Mouse (Mus musculus): Measurements from ENCODE around the gene Sh3bp4. TPM values are rescaled to one million over a fixed set of nuclear protein-coding genes. Genes with fewer than 3 reads are reported as not detected.

The Sh3bp4 gene
- polyA plus RNA-seq, 1 experiment from 2014 or later, result 23.8 TPM

DNA sequence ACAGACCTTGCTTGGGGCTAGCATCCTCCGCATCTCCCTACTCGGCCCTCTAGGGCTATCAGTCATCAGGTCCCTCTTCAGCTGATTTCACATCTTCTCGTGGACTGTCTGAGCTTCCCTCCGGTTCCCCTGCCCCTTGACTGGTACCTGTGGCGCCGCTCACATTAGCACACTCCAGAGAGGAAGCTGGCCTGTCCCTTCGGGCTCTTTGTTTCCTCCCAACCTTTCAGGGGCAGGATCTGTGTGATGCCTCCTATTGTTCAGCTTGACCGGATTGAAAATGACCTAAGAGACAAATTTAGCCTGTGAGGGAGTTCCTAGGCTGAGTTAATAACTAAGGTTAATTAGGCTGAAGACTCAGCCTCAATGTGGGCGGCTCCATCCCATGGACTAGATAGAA is 69.9 kb downstream of the Sh3bp4 start:
- H3K36me3 ChIP-seq, result peaks cover 74% of the 10 kb centered on the region
- H3K4me3 ChIP-seq, result no peak overlapping the region
- no peak overlapping the region for H3K27ac ChIP-seq (replicated peaks)
- H3K9me3 ChIP-seq (replicated peaks), result no peaks in the 10 kb centered on the region; the same call in 1 of the 2 replicates
- H3K4me1 ChIP-seq, result no peaks in the 10 kb centered on the region
- no peaks in the 10 kb centered on the region for H3K27me3 ChIP-seq (ENCODE audit: low read depth, poor library complexity, severe bottlenecking)
- no peak for DNase-seq (ENCODE audit: low spot score)
- WGBS, result 89% methylated on average over 9 of the region's 9 CpGs

GRCm38 (mm10) chr1:89151071-89151470 is 80.9 kb downstream of the Sh3bp4 start:
- Histone ChIP-seq H3K36me3 (peaks cover 95% of the 10 kb centered on the region), H3K27me3 (ENCODE audit: low read depth, poor library complexity, severe bottlenecking) (no peaks in the 10 kb centered on the region), H3K9me3 (replicated peaks) (no peaks in the 10 kb centered on the region), H3K4me1 (peaks cover 5% of the 10 kb centered on the region), H3K27ac (replicated peaks) (no peak overlapping the region), H3K4me3 (no peak overlapping the region)
- WGBS, result 86% methylated on average over 7 of the region's 7 CpGs
- no peak for DNase-seq (ENCODE audit: low spot score)

GRCm38 (mm10) chr1:89152576-89152975 is 82.4 kb downstream of the Sh3bp4 start:
- no peak for DNase-seq (ENCODE audit: low spot score)
- 89% methylated on average over 7 of the region's 7 CpGs for WGBS
- Histone ChIP-seq H3K36me3 (peaks cover 93% of the 10 kb centered on the region), H3K27ac (replicated peaks) (no peak overlapping the region), H3K9me3 (replicated peaks) (no peaks in the 10 kb centered on the region), H3K27me3 (ENCODE audit: low read depth, poor library complexity, severe bottlenecking) (no peaks in the 10 kb centered on the region), H3K4me3 (no peak overlapping the region), H3K4me1 (peaks cover 5% of the 10 kb centered on the region)

- no peak for DNase-seq (ENCODE audit: low spot score)
- no peaks in the 10 kb centered on the region for H3K27me3 ChIP-seq (ENCODE audit: low read depth, poor library complexity, severe bottlenecking)
- no peak overlapping the region for H3K4me3 ChIP-seq
- no peaks in the 10 kb centered on the region for H3K9me3 ChIP-seq (replicated peaks)
- no peak overlapping the region for H3K27ac ChIP-seq (replicated peaks)
- H3K36me3 ChIP-seq, result peaks cover 92% of the 10 kb centered on the region
- 89% methylated on average over 6 of the region's 6 CpGs for WGBS
- peaks cover 5% of the 10 kb centered on the region for H3K4me1 ChIP-seq
Observed at GRCm38 (mm10) chr1:89153203-89153602, 83.0 kb downstream of the Sh3bp4 start.

- 90% methylated on average over 6 of the region's 6 CpGs for WGBS
- peaks cover 26% of the 10 kb centered on the region for H3K4me1 ChIP-seq
- no peak overlapping the region for H3K4me3 ChIP-seq
- no peaks in the 10 kb centered on the region for H3K36me3 ChIP-seq
- no peak overlapping the region for H3K27ac ChIP-seq (replicated peaks)
- no peaks in the 10 kb centered on the region for H3K27me3 ChIP-seq (ENCODE audit: low read depth, poor library complexity, severe bottlenecking)
- no peaks in the 10 kb centered on the region; the same call in 1 of the 2 replicates for H3K9me3 ChIP-seq (replicated peaks)
- DNase-seq (ENCODE audit: low spot score), result no peak
Observed at GRCm38 (mm10) chr1:89163483-89163882, 93.3 kb downstream of the Sh3bp4 start.

- H3K9me3 ChIP-seq (replicated peaks), result no peaks in the 10 kb centered on the region; the same call in 1 of the 2 replicates
- 91% methylated on average over 5 of the region's 5 CpGs for WGBS
- no peaks in the 10 kb centered on the region for H3K36me3 ChIP-seq
- no peaks in the 10 kb centered on the region for H3K27me3 ChIP-seq (ENCODE audit: low read depth, poor library complexity, severe bottlenecking)
- DNase-seq (ENCODE audit: low spot score), result no peak
- no peak overlapping the region for H3K27ac ChIP-seq (replicated peaks)
- peaks cover 26% of the 10 kb centered on the region for H3K4me1 ChIP-seq
- H3K4me3 ChIP-seq, result no peak overlapping the region
Observed at GRCm38 (mm10) chr1:89164281-89164680, 94.1 kb downstream of the Sh3bp4 start.

DNA sequence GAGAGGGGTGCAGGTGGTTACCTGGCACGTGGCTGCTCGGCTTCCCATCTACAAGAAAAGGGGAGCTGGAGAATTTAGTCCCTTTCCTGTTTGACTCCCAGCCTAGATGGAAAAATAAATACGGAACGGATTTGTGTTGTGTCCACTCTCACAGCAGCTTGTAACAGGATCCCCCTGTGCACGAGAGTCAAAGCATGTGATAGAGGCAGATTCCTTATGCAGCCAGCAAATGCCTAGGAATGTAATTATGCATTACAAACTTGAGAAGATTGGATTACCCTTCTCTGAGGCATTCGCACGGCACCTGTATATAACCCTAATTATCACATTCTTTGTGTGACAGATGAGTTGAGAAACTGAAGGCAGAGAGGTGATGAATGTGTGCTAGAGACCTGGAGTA is 94.5 kb downstream of the Sh3bp4 start:
- Histone ChIP-seq H3K27me3 (ENCODE audit: low read depth, poor library complexity, severe bottlenecking) (no peaks in the 10 kb centered on the region), H3K4me3 (no peak overlapping the region), H3K36me3 (no peaks in the 10 kb centered on the region), H3K4me1 (peaks cover 26% of the 10 kb centered on the region), H3K9me3 (replicated peaks) (no peaks in the 10 kb centered on the region; the same call in 1 of the 2 replicates), H3K27ac (replicated peaks) (no peak overlapping the region)
- 62% methylated on average over 7 of the region's 7 CpGs for WGBS
- no peak for DNase-seq (ENCODE audit: low spot score)

DNA sequence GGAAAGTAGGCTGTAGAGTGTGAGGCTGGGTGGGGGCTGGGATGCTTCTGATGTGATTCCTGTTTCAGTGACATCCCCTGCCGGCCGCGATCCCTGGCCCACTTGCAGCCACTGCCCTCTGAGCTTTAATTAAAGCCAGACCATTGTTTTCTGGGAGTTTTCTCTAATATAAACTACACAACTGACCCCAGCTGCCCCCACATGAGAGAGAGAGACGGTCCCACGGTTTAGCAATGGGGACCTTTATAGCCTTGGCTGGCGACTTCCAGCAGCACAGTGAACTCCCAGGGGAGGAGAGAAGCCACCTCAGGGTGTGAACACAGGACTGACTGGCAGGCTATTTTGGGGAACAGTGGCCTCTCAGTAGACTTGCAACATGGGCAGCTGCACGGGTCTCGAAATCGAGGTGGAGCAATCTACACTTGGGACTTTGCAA is 96.6 kb downstream of the Sh3bp4 start:
- Histone ChIP-seq H3K27me3 (ENCODE audit: low read depth, poor library complexity, severe bottlenecking) (no peaks in the 10 kb centered on the region), H3K4me1 (peaks cover 26% of the 10 kb centered on the region), H3K36me3 (no peaks in the 10 kb centered on the region), H3K4me3 (no peak overlapping the region), H3K9me3 (replicated peaks) (no peaks in the 10 kb centered on the region), H3K27ac (replicated peaks) (peak overlapping the region; percentile 15)
- WGBS, result 57% methylated on average over 9 of the region's 9 CpGs
- DNase-seq (ENCODE audit: low spot score), result peak; percentile 22

GRCm38 (mm10) chr1:89171275-89171767 is 101.1 kb downstream of the Sh3bp4 start:
- WGBS, result 89% methylated on average over 8 of the region's 8 CpGs
- H3K36me3 ChIP-seq, result no peaks in the 10 kb centered on the region
- H3K9me3 ChIP-seq (replicated peaks), result no peaks in the 10 kb centered on the region
- peaks cover 10% of the 10 kb centered on the region for H3K4me1 ChIP-seq
- no peaks in the 10 kb centered on the region for H3K27me3 ChIP-seq (ENCODE audit: low read depth, poor library complexity, severe bottlenecking)
- no peak overlapping the region for H3K27ac ChIP-seq (replicated peaks)
- no peak for DNase-seq (ENCODE audit: low spot score)
- no peak overlapping the region for H3K4me3 ChIP-seq

DNA sequence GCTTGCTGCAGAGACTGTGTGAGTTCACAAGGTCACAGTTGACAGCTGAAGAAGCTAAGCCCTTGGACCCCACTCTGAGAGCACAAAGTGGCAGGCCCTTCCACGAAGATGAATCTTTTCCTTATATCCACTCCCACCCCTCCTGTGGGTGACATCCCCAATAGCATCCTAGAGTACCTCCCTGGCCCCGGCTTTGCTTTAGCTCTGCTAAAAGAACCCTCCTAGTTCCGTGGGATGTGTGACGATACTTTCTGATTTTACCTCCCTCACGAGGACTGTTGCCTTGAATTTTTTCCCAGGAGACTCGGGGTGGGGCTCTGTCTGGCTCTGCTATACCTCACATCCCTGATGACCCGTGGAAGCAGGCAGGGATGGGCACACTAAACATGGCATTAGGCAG is 104.4 kb downstream of the Sh3bp4 start:
- Histone ChIP-seq H3K27me3 (ENCODE audit: low read depth, poor library complexity, severe bottlenecking) (no peaks in the 10 kb centered on the region), H3K9me3 (replicated peaks) (no peaks in the 10 kb centered on the region), H3K4me1 (no peaks in the 10 kb centered on the region), H3K36me3 (no peaks in the 10 kb centered on the region), H3K4me3 (no peak overlapping the region), H3K27ac (replicated peaks) (no peak overlapping the region)
- WGBS, result 79% methylated on average over 7 of the region's 7 CpGs
- DNase-seq (ENCODE audit: low spot score), result no peak

- Histone ChIP-seq H3K27me3 (ENCODE audit: low read depth, poor library complexity, severe bottlenecking) (no peaks in the 10 kb centered on the region), H3K36me3 (no peaks in the 10 kb centered on the region), H3K27ac (replicated peaks) (no peak overlapping the region), H3K9me3 (replicated peaks) (no peaks in the 10 kb centered on the region), H3K4me3 (no peak overlapping the region), H3K4me1 (no peaks in the 10 kb centered on the region)
- DNase-seq (ENCODE audit: low spot score), result no peak
- WGBS, result 44% methylated on average over 2 of the region's 2 CpGs
Observed at GRCm38 (mm10) chr1:89175355-89175754, 105.1 kb downstream of the Sh3bp4 start.

- Histone ChIP-seq H3K27me3 (ENCODE audit: low read depth, poor library complexity, severe bottlenecking) (no peaks in the 10 kb centered on the region), H3K4me3 (peak overlapping the region; percentile 39), H3K4me1 (peaks cover 39% of the 10 kb centered on the region), H3K27ac (replicated peaks) (peak overlapping the region; percentile 91), H3K9me3 (replicated peaks) (0 out of 2 replicates have a peak, but pooled peaks cover 4% of the 10 kb centered on the region), H3K36me3 (no peaks in the 10 kb centered on the region)
- DNase-seq (ENCODE audit: low spot score), result peak; percentile 74
- 17% methylated on average over 9 of the region's 9 CpGs for WGBS
Observed at GRCm38 (mm10) chr1:89183261-89183831, 113.1 kb downstream of the Sh3bp4 start.

DNA sequence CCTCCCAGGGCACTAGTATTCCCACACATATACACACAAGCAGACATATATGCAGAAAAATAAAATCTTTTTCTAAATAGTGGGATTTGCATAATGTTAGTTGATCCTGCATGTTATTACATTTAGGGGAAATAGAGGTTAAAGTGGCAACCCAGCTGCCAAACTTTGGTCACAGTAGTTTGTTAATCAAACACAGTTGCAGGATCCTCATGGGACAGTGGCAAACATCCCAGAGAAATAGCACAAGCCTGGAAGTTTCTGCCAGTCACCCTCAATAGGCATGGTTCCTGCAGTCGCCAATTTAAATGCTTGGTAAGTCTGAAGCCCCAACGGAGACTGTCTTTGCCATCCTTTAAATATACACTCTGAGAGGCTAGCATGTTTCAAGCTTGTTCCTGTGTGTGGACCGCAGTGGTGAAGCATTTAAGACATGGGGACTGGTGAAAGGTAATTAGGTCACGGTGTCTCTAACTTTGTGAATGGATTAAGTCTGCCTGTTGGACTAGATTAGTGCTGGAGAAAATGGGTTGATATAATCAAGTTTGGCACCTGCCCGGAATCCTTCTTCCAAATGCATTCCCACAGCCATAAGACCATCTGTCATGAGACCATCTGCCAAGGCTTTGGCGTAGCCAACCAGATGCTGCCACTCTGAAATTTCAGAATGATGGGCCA is 114.0 kb downstream of the Sh3bp4 start:
- Histone ChIP-seq H3K9me3 (replicated peaks) (0 out of 2 replicates have a peak, but pooled peaks cover 4% of the 10 kb centered on the region), H3K4me1 (peaks cover 47% of the 10 kb centered on the region), H3K27ac (replicated peaks) (peak overlapping the region; percentile 91), H3K36me3 (no peaks in the 10 kb centered on the region), H3K27me3 (ENCODE audit: low read depth, poor library complexity, severe bottlenecking) (no peaks in the 10 kb centered on the region), H3K4me3 (peak overlapping the region; percentile 39; the same call in 1 of the 2 replicates)
- no peak for DNase-seq (ENCODE audit: low spot score)
- 72% methylated on average over 6 of the region's 6 CpGs for WGBS

Measured in midbrain, embryonic 10.5 days (tissue).